Mouse (Mus musculus) cerebellum, adult 2 months (tissue): ENCODE results near the gene Pde6g. TPM values are rescaled to one million over a fixed set of nuclear protein-coding genes. Genes with fewer than 3 reads are reported as not detected.
"Not testable (repeated sequence)": the region's sequence is repeated elsewhere in the genome, so short reads cannot be mapped to it uniquely, and the experiment has no call there.

Experiments
- DNase-seq, 2 experiments: peaks; one replicate each; pipeline ENCODE4 v3.0.0; 2021
- H3K27ac ChIP-seq: fragments of 200-500 bp; 2 replicates; pipeline ENCODE4 v1.5.1; 2012; ENCODE audit warnings: low read length, control low read depth, inconsistent platforms; ENCODE audit not compliant: insufficient read depth
- H3K27me3 ChIP-seq: fragments of 200-500 bp; 2 replicates; pipeline ENCODE4 v1.6.1; 2012; ENCODE audit warnings: inconsistent platforms, mild to moderate bottlenecking, low read length, moderate library complexity; ENCODE audit not compliant: control insufficient read depth, insufficient read depth
- H3K4me1 ChIP-seq: fragments of 200-500 bp; 2 replicates; pipeline ENCODE4 v1.6.1; 2011; ENCODE audit warnings: low read length; ENCODE audit not compliant: control insufficient read depth, insufficient read depth
- H3K4me3 ChIP-seq: fragments of 200-500 bp; replicated peaks from 2 replicates; pipeline ENCODE3; 2011; ENCODE audit warnings: mild to moderate bottlenecking, low read depth, low read length, control low read depth; ENCODE audit not compliant: insufficient read depth
- CTCF ChIP-seq: fragments of 200-500 bp; IDR thresholded peaks from 2 replicates; pipeline ENCODE4 v1.5.1; 2011; ENCODE audit warnings: low read depth, mild to moderate bottlenecking, control low read depth, low read length, moderate library complexity, borderline replicate concordance; ENCODE audit not compliant: insufficient read depth
- POLR2A ChIP-seq: fragments of 200-500 bp; IDR thresholded peaks from 2 replicates; pipeline ENCODE4 v1.6.1; 2011; ENCODE audit warnings: low read length, control low read depth, borderline replicate concordance; ENCODE audit not compliant: insufficient read depth
- WGBS: fragments of 180-500 bp; shearing (Covaris S2); methylation state at CpG from one replicate; pipeline ENCODE4 v1.1.7; 2018; 5-methylcytosine and 5-hydroxymethylcytosine counted together
- polyA plus RNA-seq: library from polyadenylated mRNA; depleted of rRNA; stranded (reverse); fragments of >200 nt; gene quantifications from 2 replicates; pipeline ENCODE4 v1.2.3, GENCODE M21; 2012

Gene Pde6g
- polyA plus RNA-seq, 1 experiment: 1.5 TPM

DNA sequence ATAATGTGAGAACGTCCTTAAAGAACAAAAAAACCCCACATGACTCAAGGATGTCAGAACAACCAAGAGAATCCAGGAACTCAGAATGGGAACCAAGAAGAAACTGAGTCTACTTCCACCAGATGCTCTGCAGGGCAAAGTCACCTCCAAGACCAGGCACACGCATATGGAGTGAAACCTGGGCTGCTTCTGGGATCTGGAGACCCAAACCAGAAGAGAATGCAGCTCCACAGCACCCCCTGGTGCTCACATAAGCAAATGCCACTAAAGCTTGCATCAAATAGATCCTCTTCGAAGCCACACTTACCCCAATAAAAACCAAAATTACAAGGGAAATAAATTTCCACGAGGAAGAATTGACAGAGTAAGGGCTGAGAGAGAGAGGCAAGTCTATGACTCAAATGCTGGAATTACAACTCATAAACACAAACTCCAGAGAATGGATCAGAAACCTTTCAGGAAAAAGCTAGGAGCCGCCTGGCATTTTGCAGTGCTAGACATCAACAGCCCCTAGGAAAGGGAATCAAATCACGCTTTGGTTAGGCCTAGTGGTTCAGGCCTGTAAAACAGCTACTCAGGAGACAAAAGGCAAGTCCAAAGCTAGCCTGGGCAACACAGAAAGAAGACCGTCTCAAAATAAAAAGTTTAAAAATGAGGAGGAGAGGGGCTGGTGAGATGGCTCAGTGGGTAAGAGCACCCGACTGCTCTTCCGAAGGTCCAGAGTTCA lies 29.6 kb downstream of the Pde6g start:
- Histone ChIP-seq H3K4me3 (no peak overlapping the region), H3K4me1 (no peaks in the 10 kb centered on the region), H3K27me3 (no peaks in the 10 kb centered on the region), H3K27ac (no peak overlapping the region)
- 63% methylated on average over 9 of the region's 9 CpGs for WGBS
- peak; percentile 41 to 56 for DNase-seq
- no peak for TF ChIP-seq POLR2A
- TF ChIP-seq CTCF: peak; percentile 73; the same call in 1 of the 2 replicates

DNA sequence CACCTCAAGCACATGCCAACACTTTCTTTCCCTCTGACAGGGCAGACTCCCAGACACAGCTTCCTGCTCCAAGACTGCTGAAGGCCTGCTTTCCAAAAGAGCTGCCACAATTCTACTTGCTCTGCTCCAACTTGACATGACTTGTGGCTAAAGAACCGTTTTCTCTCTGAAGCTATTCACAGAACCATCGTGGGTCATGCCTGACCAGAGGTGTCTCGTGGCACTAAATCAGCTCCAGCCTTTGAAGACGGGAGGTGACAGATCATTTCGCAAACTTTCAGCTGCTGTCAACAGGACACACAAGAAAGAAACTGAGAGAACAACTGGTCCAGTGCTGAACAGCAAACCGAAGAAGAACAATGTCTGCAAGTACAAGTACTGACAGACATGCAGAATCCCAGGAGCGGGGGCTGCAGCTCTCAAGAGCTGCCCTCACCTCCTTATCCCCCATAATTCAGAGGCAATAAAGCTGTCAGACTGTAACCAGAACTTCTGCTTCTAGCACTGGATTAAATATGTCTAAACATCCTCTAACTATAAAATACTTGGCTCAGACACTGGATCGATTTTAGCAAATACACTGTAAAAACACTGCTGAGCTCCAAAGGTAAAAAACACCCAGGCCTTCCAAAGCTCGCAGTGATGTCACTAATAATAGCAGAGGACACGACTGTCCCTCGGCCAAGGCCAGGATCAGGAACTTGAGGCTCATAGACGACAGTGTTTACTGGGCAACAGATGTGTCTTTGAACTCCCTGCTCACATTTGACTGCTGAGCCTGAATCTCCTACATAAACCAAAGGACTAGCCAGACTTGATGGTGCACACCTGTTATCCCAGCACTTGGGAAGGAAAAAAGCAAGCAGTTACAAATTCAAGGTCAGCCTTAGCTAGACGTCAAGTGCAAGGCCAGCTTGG lies 30.4 kb downstream of the Pde6g start:
- Histone ChIP-seq H3K4me1 (no peaks in the 10 kb centered on the region), H3K27me3 (no peaks in the 10 kb centered on the region), H3K4me3 (no peak overlapping the region), H3K27ac (no peak overlapping the region)
- DNase-seq: no peak
- TF ChIP-seq CTCF (no peak), POLR2A (no peak)
- WGBS: 84% methylated on average over 13 of the region's 13 CpGs

DNA sequence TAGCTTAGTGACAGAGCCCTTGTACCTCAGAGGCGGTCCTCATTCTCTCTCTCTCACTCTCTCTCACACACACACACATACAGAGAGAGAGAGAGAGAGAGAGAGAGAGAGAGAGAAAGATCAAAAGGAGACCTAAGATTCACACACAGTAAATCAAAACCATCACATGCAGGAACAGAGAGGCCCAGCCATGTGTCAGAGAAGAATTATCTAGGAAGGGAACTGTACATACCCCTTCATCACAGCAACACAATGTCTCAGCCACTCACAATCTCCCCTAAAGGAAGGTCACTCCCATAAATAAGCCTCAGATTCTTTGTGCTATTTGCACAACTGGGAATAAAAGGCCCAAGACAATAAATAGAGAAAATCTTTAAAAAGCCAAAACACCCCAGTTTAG lies 34.7 kb downstream of the Pde6g start:
- DNase-seq: no peak
- 100% methylated on average over 1 of the region's 1 CpGs for WGBS

DNA sequence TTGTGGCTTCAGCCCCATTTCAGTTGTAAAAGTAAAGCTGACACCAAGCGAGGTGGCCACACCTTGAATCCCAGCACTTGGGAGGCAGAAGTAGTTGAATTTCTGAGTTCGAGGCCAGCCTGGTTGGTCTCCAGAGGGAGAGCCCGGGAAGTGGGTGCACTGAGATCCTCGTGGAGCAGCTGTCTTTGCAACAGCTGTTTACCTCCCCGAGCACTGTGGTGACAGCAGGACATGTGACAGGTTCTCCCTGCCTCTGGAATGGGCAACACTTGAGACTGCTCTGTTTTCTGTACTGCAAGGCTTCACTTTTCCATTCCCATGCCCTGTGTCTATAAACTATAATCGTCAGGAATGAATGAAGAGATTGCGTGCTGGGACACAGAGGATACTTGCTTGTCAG lies 35.4 kb downstream of the Pde6g start:
- H3K27me3 ChIP-seq: no peaks in the 10 kb centered on the region
- no peak overlapping the region for H3K27ac ChIP-seq
- 81% methylated on average over 7 of the region's 7 CpGs for WGBS
- DNase-seq: no peak
- no peak overlapping the region for H3K4me3 ChIP-seq
- no peaks in the 10 kb centered on the region for H3K4me1 ChIP-seq
- no peak for TF ChIP-seq CTCF
- TF ChIP-seq POLR2A: no peak

More for the DNA sequence above, 34.7 kb downstream of the Pde6g start:
- no peak overlapping the region for H3K4me3 ChIP-seq
- no peak overlapping the region for H3K27ac ChIP-seq
- no peak for TF ChIP-seq POLR2A
- TF ChIP-seq CTCF: no peak
- no peaks in the 10 kb centered on the region for H3K4me1 ChIP-seq
- H3K27me3 ChIP-seq: no peaks in the 10 kb centered on the region

DNA sequence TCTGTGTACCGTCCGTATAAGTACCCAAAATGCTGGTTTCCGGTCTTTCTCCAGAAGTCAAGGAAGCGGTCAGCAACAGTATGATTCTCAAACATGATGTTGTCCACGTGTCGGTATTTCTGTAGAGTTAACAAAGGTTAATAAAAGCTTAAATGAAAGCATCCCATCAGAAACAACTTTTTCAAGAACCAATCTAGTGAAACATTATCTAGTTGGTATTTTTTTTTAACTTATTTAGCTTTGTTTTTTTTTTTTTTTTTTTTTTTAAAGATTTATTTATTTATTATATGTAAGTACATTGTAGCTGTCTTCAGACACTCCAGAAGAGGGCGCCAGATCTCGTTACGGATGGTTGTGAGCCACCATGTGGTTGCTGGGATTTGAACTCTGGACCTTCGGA lies 39.7 kb downstream of the Pde6g start:
- H3K4me1 ChIP-seq, DNase-seq, H3K27me3 ChIP-seq, H3K27ac ChIP-seq, H3K4me3 ChIP-seq: not testable (repeated sequence)
- WGBS: 94% methylated on average over 8 of the region's 10 CpGs

DNA sequence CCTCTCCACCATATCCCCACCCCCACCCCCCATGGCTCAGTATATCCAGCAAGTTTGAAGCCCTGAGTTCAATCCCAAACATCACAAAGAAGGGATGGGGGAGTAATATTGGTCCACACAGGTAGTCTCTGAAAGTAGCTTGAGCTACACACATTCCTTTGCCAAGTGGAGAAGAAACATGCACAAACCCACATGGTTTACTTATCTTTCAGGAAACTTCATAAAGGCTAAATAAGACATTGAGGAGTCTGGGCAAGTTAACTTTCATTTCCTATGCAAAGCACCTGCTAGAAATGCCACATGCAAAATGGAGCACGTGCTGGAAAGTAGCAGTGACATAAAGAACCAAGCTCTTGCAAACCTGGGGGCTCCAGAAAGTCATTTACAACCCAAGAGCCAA lies 46.9 kb downstream of the Pde6g start:
- TF ChIP-seq CTCF: no peak
- no peak for TF ChIP-seq POLR2A
- Histone ChIP-seq H3K4me1 (no peaks in the 10 kb centered on the region), H3K27me3 (no peaks in the 10 kb centered on the region), H3K4me3 (no peak overlapping the region), H3K27ac (no peak overlapping the region)
- no peak for DNase-seq
- WGBS: 94% methylated on average over 1 of the region's 1 CpGs

DNA sequence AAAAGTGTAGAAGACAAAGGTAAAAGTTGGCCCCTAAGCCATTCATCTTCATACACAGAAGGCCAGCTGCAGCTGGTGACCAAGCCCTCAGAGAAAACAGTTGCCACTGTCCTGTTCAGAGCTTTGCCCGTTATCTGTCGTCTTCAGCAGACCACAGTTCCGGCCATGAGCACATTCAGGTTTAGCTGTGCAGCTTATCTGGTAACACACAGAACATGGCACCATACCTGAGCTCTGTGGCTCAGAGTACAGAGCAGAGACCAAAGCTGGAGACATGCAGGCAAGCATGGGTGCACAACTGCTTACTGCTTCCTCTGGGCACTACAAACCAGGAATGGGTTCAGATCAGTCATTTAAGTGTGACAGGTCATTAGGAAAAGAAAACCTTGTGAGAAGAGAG lies 47.4 kb downstream of the Pde6g start:
- Histone ChIP-seq H3K4me1 (no peaks in the 10 kb centered on the region), H3K27me3 (no peaks in the 10 kb centered on the region), H3K27ac (no peak overlapping the region), H3K4me3 (no peak overlapping the region)
- no peak for DNase-seq
- 92% methylated on average over 3 of the region's 3 CpGs for WGBS
- TF ChIP-seq POLR2A: no peak
- no peak for TF ChIP-seq CTCF

DNA sequence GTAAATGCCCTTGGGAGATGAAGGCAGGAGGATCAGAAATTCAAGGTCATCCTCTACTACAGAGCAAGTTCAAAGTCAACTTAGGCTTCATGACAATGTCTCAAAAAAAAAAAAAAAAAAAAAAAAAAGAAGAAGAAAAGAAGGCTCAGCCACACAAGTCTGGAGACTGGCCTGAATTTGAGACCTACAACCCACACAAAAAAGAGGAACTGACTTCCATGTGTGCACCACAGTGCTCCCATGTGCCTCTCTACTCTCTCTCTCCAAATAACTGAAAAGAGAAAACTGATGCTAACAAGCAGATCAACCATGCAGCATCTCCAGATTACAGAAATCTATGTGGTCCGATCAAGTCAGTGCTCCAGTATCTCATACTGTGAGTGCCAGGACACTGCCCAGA lies 48.5 kb downstream of the Pde6g start:
- Histone ChIP-seq H3K4me1 (no peaks in the 10 kb centered on the region), H3K27ac (no peak overlapping the region), H3K4me3 (no peak overlapping the region), H3K27me3 (no peaks in the 10 kb centered on the region)
- WGBS: 88% methylated on average over 1 of the region's 1 CpGs
- TF ChIP-seq CTCF: no peak
- no peak for TF ChIP-seq POLR2A
- DNase-seq: no peak
